Mouse (Mus musculus) thymus, adult 2 months (tissue): Measurements from ENCODE around the gene Slc37a4.

Experiments used
- CTCF ChIP-seq: fragments of 200-500 bp; IDR thresholded peaks from 2 replicates; pipeline ENCODE4 v1.5.1; 2012; ENCODE audit warnings: mild to moderate bottlenecking, control low read depth, low read length, moderate library complexity, borderline replicate concordance; ENCODE audit not compliant: control insufficient read depth, poor library complexity, insufficient read depth; ENCODE audit errors: extremely low read depth
- POLR2A ChIP-seq: fragments of 200-500 bp; IDR thresholded peaks from 2 replicates; pipeline ENCODE4 v1.6.1; 2012; ENCODE audit warnings: mild to moderate bottlenecking, low read length, control low read depth, moderate library complexity; ENCODE audit not compliant: control insufficient read depth, poor library complexity, insufficient read depth; ENCODE audit errors: extremely low read depth

GRCm38 (mm10) chr9:44373386-44373785 is 23.3 kb upstream of the Slc37a4 start:
- no peak for TF ChIP-seq POLR2A
- TF ChIP-seq CTCF = no peak
